Mouse (Mus musculus) kidney, adult 11 months (tissue): ENCODE measurements around the gene 4933424G06Rik.
A peak's percentile ranks its signal among the peaks of the same experiment; 100 is the strongest.

ENCODE experiments used
- DNase-seq: peaks from one replicate; pipeline ENCODE4 v3.0.0; 2022

4933424G06Rik gene

DNA sequence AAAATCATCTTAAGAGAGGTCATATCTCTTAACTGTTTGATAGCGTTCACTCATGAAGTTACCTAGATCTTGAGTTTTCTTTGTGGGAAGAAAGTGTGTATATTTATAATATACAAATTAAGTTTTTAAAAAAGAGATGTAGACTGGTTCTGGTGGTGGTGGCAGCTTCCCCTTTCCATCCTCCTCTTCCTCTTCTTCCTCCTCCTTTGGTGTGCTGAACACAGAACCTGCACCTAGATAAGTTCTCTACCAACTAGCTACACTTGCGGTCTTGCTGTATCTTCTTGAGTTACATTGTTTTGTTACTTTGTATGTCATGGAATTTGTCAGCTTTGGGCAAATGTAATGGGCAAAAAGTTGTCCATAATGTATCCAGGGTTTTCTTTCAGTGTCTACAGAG lies 1.2 kb downstream of the 4933424G06Rik start:
- no peak for DNase-seq

- no peak for DNase-seq
Observed at GRCm38 (mm10) chr1:36714311-36714710, 4.4 kb downstream of the 4933424G06Rik start, which contains the start of gene Actr1b. Gene Actr1b (minus strand): TSS chr1:36714422.

DNA sequence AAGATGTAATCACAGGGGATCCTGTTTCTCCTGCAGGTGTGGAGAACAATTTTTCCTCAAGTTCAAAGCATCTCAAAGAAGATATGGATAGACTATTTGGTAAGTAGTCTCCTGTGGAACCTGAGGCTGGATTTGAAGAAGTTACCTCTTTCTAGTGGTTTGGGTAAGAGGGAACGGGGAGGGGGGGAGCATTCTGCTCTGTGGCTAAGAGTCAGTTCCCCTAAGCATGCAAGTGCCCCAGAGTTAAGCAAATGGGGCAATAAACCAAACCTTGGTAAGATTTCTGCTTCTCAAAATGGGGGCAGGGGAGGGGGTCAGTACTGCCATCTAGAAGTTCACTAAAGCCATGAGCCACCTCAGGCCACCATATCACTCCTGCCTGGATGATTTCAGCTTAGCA lies 8.8 kb downstream of the 4933424G06Rik start:
- DNase-seq = no peak

DNA sequence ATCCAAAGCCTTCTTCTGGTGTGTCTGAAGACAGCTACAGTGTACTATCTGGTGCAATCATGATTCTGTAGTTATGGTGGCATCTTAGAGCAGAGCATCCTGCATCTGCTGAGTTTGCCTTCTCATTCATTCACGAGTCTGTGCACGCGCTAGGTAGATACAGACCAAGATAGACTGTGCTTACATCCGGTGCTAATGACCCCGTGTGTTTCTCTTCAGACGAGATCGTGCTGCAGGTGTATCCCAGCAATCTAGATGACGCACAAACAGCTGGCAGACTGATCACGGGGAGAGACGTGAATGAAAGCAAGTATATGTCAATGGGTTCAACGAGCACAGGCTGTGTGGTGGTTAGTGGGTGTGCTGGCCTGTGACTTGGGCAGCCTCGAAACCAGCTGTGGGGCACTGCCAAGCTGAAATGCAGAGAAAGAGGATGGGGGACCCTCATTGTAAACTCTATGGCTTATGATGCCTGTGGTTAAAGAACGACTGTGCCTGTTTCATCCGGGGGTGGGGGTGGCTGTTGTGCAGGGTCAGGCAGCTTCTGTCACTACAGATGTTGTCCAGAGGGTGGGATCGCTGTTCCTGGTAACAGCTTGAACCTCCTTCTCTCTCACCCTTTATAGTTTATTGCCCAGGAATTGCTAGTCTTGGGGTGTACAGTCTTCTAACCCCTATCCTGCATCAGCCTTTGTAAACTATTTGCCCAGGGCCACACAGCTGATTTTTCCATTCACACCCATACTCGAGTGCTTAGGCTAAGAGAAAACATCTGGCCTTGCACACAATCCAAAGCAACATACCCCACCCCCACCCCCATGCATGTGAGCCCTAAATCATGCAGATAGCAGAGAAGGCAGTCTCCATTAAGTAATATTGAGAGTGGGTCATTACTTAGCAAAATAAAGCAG lies 13.5 kb downstream of the 4933424G06Rik start:
- DNase-seq = no peak

DNA sequence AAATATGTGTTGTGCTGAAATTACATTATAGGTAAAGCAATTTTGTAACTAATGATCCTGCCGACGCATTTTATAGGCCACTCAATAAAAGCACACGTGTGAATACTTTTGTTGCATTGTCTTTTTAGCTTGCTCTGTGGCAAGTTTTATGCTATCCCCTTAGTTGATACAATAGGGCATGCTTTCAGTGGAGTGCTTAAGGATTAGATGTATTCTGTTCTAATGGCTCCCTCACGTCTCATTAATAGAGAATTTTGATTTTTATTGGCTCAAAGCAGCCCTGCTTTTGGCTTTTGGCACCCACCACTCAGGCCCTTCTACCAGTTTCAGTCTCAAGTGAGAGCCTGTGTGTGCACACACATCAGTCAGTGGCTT lies 14.1 kb downstream of the 4933424G06Rik start:
- DNase-seq = no peak

DNA sequence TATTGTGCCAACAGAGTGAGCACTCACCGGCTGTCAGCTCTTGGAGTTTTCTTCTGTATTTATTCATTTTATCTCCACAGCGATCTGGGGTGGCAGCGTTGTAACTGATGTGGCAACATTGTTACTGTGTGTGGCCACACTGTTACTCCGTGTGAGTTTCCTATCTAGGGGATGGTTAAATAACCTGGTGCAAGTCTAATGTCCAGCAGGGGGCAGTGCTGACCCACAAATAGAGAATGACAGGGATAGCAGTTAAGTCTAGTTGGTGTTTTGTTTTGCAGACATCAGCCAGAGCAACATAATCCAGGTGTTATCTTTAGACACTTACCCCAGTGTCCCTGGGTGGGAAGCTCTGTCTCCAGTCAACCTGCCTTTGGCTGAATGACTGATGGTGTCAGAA lies 27.4 kb downstream of the 4933424G06Rik start:
- peak; percentile 66 for DNase-seq

DNA sequence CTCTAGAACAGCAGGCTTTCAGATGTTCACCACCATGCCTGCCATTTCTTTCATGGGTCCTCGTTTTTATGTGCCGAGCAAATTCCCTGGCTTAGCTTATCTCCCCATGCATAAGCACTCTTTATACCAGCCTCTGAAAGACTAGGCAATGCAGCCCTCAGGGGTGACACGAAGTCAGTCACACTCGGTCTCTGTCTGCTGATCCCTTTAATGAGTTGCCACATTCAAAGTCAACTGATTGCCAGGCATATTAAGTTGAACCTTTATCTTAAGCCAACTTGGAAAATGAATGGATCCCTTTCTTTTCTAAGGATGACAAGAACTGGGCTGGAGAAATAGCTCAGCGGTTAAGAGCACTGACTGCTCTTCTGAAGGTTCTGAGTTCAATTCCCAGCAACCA lies 29.3 kb downstream of the 4933424G06Rik start:
- DNase-seq = no peak

DNA sequence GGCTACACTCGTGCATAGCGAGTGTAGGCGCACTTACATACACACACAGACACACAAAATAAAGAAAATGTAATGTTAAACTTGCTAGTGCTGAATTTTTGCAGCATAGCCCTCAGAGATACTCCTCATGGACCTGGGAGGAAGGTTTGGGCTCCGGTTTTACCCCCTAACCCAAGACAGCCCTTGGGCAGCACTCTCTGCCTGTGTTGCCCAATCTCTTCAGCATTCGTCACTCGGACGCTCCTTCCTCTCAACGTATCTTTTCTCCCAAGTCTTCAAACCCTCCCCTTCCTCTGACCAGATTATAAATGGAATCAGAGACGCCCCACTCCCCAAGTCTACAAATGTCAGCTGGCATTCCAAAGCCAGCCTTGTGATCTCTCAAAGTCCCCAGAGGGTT lies 33.1 kb downstream of the 4933424G06Rik start:
- no peak for DNase-seq

DNA sequence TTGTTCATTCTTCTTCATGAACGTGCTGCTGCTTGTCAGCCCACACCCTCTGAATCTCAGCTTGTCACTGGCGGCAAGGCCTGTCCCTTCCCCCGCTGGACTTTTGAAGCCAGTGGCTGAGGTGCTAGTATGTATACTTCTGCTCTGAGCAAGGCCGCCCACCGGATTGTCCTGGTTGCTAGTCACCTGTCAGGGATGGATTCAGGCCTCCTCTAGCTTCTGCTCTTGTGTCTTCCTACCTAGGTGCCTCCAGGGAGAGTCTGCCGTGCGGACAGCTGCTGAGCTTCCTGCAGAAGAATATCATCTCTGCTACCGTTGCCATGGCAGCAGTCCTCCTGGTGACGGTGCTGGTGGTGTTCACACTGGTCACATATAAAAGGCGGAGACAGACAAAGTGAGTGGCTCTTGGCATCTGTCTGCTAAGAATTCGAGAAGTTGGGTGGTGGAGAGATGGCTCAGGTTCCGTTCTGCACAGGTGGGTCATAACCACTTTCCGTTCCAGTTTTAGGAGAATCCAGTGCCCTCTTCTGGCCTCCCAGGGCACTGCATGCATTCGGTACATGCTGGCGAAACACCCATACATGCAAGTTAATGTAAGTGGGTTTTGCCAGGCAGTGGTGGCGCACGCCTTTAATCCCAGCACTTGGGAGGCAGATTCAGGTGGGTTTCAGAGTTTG lies 34.5 kb downstream of the 4933424G06Rik start:
- DNase-seq = peak; percentile 65

DNA sequence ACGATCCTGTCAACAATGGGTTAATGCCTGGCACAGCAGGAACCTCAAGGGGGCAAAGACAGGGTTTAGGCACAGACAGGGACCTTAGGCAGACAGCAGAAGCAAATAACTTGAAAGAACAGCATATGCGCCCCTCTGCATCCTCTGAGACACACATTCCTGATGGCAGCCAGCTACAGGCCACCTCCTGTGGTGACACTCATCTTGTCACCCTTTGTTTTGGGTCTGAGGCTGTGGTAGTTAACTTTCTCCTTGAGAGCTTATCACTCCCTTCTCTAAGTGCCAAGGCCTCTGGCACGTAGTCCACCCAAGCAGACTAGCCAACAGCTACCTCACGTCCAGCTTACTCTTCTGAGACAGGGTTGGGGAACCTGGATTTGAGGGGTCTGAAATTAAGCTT lies 35.7 kb downstream of the 4933424G06Rik start:
- no peak for DNase-seq

DNA sequence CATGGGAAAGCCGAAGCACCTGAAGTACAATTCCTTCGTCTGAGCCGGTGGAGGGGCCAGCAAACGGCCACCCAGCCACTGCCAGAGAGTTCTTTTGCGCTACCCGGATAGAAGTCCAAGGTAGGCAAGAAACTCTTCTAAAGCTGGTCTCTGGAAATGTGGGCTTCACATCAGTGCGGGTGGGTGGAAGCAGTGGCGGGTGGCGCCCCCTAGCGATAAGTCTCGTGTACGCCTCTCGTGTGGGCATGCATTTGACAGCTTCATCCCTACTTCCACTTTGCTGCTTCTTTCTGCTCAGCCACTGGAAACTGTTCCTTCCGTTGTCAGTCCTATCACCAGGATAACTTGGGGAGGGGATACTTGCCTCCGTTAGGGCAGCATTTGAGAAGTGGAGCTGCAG lies 36.5 kb downstream of the 4933424G06Rik start:
- DNase-seq = no peak

- DNase-seq = no peak
Observed at GRCm38 (mm10) chr1:36753932-36754675, 44.2 kb downstream of the 4933424G06Rik start.

DNA sequence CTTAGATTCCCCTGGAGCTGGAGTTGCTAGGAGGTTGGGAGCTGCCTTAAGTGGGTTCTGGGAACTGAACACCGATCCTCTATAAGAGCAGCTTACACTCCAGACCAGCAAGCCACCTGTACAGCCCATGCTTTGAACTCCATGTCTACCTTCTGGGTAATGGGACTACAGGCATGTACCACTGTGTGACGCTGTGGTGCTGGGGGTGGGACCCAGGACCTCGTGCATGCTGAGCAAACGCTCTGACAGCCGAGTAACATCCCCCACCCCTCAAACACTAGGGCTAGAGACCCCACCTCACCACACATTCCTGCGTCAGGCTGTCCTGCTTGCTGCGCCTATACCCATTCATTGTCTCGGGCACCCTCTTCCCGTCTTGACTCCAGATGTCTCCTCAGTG lies 48.6 kb downstream of the 4933424G06Rik start:
- DNase-seq = no peak

GRCm38 (mm10) chr1:36759076-36759475 lies 49.1 kb downstream of the 4933424G06Rik start:
- DNase-seq = no peak

DNA sequence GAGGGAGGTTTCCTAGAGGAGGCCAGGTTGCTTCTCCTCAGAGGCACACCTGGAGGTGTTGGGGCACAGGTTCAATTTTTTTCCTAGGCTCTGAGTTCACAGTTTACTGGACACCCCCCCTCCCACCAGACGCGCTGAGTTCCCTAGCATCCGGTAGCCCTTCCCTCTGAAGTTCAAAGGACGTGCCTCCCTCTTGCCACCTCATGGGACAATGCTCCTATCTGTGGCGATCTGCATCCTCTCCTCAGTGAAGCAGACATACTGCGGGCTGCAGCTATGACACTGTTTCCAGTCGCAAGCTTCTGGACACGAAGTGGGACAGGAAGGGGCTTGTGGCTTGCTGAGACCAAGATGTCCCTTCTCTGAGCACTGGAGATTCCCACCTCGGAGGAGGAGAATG lies 50.5 kb downstream of the 4933424G06Rik start:
- DNase-seq = no peak

- no peak for DNase-seq
Observed at GRCm38 (mm10) chr1:36761061-36761460, 51.1 kb downstream of the 4933424G06Rik start.

DNA sequence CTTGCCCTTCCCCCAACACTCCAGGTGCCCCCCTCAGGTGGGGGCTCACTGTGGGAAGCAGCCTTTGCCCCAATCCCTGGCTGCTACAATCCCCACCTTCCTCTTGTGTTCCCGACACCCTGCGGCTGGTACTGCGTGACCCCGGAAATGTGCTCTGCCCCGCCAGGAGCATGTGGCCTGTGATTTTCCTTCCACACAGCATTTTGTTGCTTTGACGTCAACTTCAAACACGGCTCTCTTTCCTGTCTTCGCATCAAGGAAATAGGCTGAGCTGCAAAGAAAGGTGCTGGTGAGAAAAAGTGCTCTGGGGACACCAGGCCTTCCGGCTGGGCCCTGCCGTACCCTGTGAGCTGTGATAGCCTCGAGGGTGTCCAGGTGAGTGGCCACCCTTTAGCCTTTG lies 51.6 kb downstream of the 4933424G06Rik start, which contains the start of gene Zap70:
Zap70 (plus strand) TSS at position 231 of the 400 bp plus-strand sequence.
- DNase-seq = no peak

DNA sequence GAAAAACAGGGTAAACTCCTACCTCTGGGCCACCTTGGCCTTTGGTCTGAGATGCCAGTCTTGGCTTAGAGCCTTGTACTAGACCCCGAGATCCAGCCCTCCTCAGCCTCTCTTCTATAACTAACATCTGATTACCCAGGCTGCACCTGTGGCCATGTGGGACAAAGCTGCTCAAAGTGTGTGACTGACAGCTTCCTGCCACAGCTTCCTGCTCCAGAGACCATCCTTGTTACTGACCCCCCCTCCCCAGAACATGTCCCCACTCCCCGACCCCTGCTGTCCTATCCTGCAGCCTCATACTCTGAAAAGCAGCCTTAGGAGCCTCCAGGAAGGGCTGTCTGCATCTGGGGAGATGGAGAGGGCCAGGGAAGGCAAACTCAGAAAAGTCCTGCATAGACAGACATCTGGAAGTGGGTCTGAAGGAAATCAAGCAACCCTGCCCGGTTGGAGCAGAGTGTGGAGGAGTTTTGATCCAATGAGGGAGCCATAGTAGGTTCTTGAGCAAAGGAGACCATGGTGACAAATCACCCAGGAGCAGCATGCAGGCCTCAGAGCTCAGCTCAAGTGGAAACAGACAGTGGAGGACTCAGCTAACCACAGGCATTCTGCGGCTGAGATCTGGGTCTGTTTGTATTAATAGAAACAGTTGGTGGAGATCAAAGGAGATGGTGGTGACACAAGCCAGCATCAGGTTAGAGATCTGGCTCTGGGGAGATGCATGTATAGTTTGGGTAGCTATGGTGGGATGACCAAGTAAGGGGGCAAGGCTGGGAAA lies 56.7 kb downstream of the 4933424G06Rik start:
- DNase-seq = no peak

GRCm38 (mm10) chr1:36767321-36767720 lies 57.4 kb downstream of the 4933424G06Rik start:
- no peak for DNase-seq

GRCm38 (mm10) chr1:36768786-36769185 lies 58.8 kb downstream of the 4933424G06Rik start:
- DNase-seq = no peak

- DNase-seq = no peak
Observed at GRCm38 (mm10) chr1:36769951-36770350, 60.0 kb downstream of the 4933424G06Rik start.

DNA sequence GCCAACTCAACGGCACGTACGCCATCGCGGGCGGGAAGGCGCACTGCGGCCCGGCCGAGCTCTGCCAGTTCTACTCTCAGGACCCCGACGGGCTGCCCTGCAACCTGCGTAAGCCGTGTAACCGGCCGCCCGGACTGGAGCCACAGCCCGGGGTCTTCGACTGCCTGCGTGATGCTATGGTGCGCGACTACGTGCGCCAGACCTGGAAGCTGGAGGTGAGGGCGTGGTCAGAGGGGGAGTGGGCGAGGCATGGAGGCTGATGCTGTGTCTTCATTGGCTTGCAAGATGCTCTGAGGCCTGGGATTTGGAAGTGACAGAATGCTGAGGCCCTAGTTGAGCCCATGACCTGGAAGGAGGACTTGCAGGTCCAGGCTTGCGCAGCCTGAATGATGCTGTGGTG lies 61.0 kb downstream of the 4933424G06Rik start:
- DNase-seq = no peak
